6 mouse cellular contexts compared by ENCODE assay signal in genomic region chr2:177806170-177806569, GRCm38 (mm10). TPM values are rescaled to one million over a fixed set of nuclear protein-coding genes. Genes with fewer than 3 reads are reported as not detected.
A peak's percentile ranks its signal among the peaks of the same experiment; 100 is the strongest.
DNase-seq lines count a peak whose midpoint lies in the region.
"Not testable (repeated sequence)": the region's sequence is repeated elsewhere in the genome, so short reads cannot be mapped to it uniquely, and the experiment has no call there.

No protein-coding gene starts in this region.

- H3K9ac ChIP-seq in ES-E14 (ENCODE audit: insufficient read depth, low read depth, low read length, poor library complexity, severe bottlenecking) = not testable (repeated sequence)

- H3K9me3 ChIP-seq in ES-E14 (ENCODE audit: control insufficient read depth, insufficient read depth, low read depth, low read length) = not testable (repeated sequence)

- H3K27ac ChIP-seq in ES-E14 (ENCODE audit: insufficient read depth, low read depth, low read length, poor library complexity, severe bottlenecking) = not testable (repeated sequence)

- DNase-seq in ES-CJ7 (ENCODE audit: low read depth, low spot score) (peak; percentile 76), ES-E14 (ENCODE audit: low read depth, low spot score) (peak; percentile 20), R1 (ENCODE audit: low read depth, low spot score) (peak; percentile 94), WW6 (ENCODE audit: low read depth, low spot score) (peak; percentile 4), ZHBTc4 (ENCODE audit: low read depth, low spot score) (peak; percentile 82)
- DNase-seq in heart, adult 11 months = peak; percentile 57

- in situ Hi-C loops in ES-E14 (cut with MboI; ENCODE audit: low sequenced_read_pairs in 2 of 2, unreplicated experiment in 2 of 2) = not testable (repeated sequence)

- H3K4me3 ChIP-seq in ES-E14 (ENCODE audit: insufficient read depth in 1 of 2, low read depth in 1 of 2, low read length in 2 of 2, poor library complexity in 1 of 2, severe bottlenecking in 1 of 2) = not testable (repeated sequence)

- not testable (repeated sequence) for H3K36me3 ChIP-seq in ES-E14 (ENCODE audit: control insufficient read depth, insufficient read depth, low read length, poor library complexity, severe bottlenecking)

- not testable (repeated sequence) for H3K4me1 ChIP-seq in ES-E14 (ENCODE audit: control insufficient read depth in 2 of 2, insufficient read depth in 2 of 2, low read length in 2 of 2, poor library complexity in 1 of 2)

RNA-seq across cellular contexts. Expression of gene Gm14325, which starts 34.0 kb away (rescaled TPM):
- 51.2 TPM in 2 replicates for total RNA-seq in ES-E14 (2012; rRNA removed)

RNA-seq across cellular contexts. Expression of gene Gm14322, which starts 47.1 kb away (rescaled TPM):
- total RNA-seq in ES-E14 (2012; rRNA removed) = 32.9 and 34.0 TPM in 2 replicates

Comparison
In these comparisons a context has a peak if more than half of its experiments do, and no peak if none do; other contexts are left out.
1. DNase-seq: peak in every context shown above with its lines; median percentile 94 in R1; 82 in ZHBTc4; 76 in ES-CJ7; 57 in heart, adult 11 months; 20 in ES-E14; 4 in WW6.